Mouse (Mus musculus) MEL (cell line): ENCODE results near the gene Smtn. TPM values are rescaled to one million over a fixed set of nuclear protein-coding genes. Genes with fewer than 3 reads are reported as not detected.

Source experiments
- DNase-seq: peaks from one replicate; pipeline ENCODE4 v3.0.0; 2011; ENCODE audit warnings: low read depth, low spot score
- H3K27ac ChIP-seq: 2 replicates; pipeline ENCODE4 v1.5.1; 2012; ENCODE audit warnings: low read depth, mild to moderate bottlenecking, control low read depth, low read length, moderate library complexity; ENCODE audit not compliant: control insufficient read depth
- H3K27me3 ChIP-seq, 2 experiments: fragments of 150-350 bp in 1 of 2; sonication (generic) in 1 of 2; 2 replicates each; pipeline ENCODE4 v1.6.1; 2012; ENCODE audit warnings: low read length in 2 of 2, mild to moderate bottlenecking in 2 of 2, improper control_type of control experiment in 1 of 2, moderate library complexity in 1 of 2; ENCODE audit not compliant: insufficient read depth in 2 of 2, control insufficient read depth in 1 of 2
- H3K36me3 ChIP-seq, 2 experiments: 2 replicates each; pipeline ENCODE4 v1.6.1; 2012 to 2014; ENCODE audit warnings: low read length in 2 of 2, improper control_type of control experiment in 1 of 2, inconsistent platforms in 1 of 2, mild to moderate bottlenecking in 1 of 2; ENCODE audit not compliant: insufficient read depth in 2 of 2, control insufficient read depth in 1 of 2
- H3K4me1 ChIP-seq, 2 experiments: fragments of 150-350 bp in 1 of 2; sonication (generic) in 1 of 2; 2 replicates each; pipeline ENCODE4 v1.6.1; 2012; ENCODE audit warnings: low read length in 2 of 2, improper control_type of control experiment in 1 of 2, mild to moderate bottlenecking in 1 of 2; ENCODE audit not compliant: insufficient read depth in 2 of 2, control insufficient read depth in 1 of 2
- H3K4me3 ChIP-seq, 2 experiments: fragments of 150-350 bp in 1 of 2; sonication (generic) in 1 of 2; 2 replicates each; pipeline ENCODE4 v1.5.1; 2012; ENCODE audit warnings: low read depth in 2 of 2, low read length in 2 of 2, mild to moderate bottlenecking in 2 of 2, moderate library complexity in 2 of 2, control low read depth in 1 of 2, improper control_type of control experiment in 1 of 2; ENCODE audit not compliant: control insufficient read depth in 1 of 2, insufficient read depth in 1 of 2
- H3K79me2 ChIP-seq: 2 replicates; pipeline ENCODE4 v1.6.1; 2012; ENCODE audit warnings: mild to moderate bottlenecking, low read length, moderate library complexity; ENCODE audit not compliant: control insufficient read depth, poor library complexity, insufficient read depth
- H3K9ac ChIP-seq: 2 replicates; pipeline ENCODE4 v1.6.1; 2012; ENCODE audit warnings: low read depth, mild to moderate bottlenecking, control low read depth, low read length, moderate library complexity; ENCODE audit not compliant: control insufficient read depth, poor library complexity, severe bottlenecking
- H3K9me3 ChIP-seq: fragments of 150-350 bp; sonication (generic); replicated peaks from 2 replicates; pipeline ENCODE4 v1.6.1; 2012; ENCODE audit warnings: mild to moderate bottlenecking, low read length, improper control_type of control experiment, moderate library complexity; ENCODE audit not compliant: insufficient read depth
- BHLHE40 ChIP-seq: IDR thresholded peaks from 2 replicates; pipeline ENCODE4 v1.6.1; 2012; ENCODE audit warnings: low read depth, mild to moderate bottlenecking, inconsistent platforms, low read length, improper control_type of control experiment, borderline replicate concordance
- CHD2 ChIP-seq: IDR thresholded peaks from 2 replicates; pipeline ENCODE4 v1.6.1; 2011; ENCODE audit warnings: low read length, improper control_type of control experiment
- CTCF ChIP-seq, 3 experiments: IDR thresholded peaks in 2 of 3; conservative IDR thresholded peaks in 1 of 3; 2 replicates each; pipeline ENCODE4 v1.5.1; 2011 to 2012; ENCODE audit warnings: low read length in 3 of 3, low read depth in 2 of 3, mild to moderate bottlenecking in 2 of 3, improper control_type of control experiment in 1 of 3, inconsistent platforms in 1 of 3, mixed read lengths in 1 of 3, moderate library complexity in 1 of 3; ENCODE audit not compliant: control insufficient read depth in 1 of 3, insufficient read depth in 1 of 3, poor library complexity in 1 of 3, severe bottlenecking in 1 of 3
- E2F4 ChIP-seq: IDR thresholded peaks from 2 replicates; pipeline ENCODE4 v1.6.1; 2011; ENCODE audit warnings: low read depth, low read length, improper control_type of control experiment, borderline replicate concordance
- GABPA ChIP-seq: IDR thresholded peaks from 2 replicates; pipeline ENCODE4 v1.6.1; 2012; ENCODE audit warnings: low read depth, mild to moderate bottlenecking, inconsistent platforms, low read length, improper control_type of control experiment, moderate library complexity
- MAX ChIP-seq: IDR thresholded peaks from 2 replicates; pipeline ENCODE4 v1.6.1; 2011; ENCODE audit warnings: low read length, improper control_type of control experiment
- MAZ ChIP-seq: IDR thresholded peaks from 2 replicates; pipeline ENCODE4 v1.6.1; 2012; ENCODE audit warnings: low read depth, mild to moderate bottlenecking, inconsistent platforms, low read length, improper control_type of control experiment
- MEF2A ChIP-seq: IDR thresholded peaks from 2 replicates; pipeline ENCODE4 v1.6.1; 2014; ENCODE audit warnings: low read depth, mild to moderate bottlenecking, inconsistent platforms, low read length, improper control_type of control experiment; ENCODE audit not compliant: poor library complexity, insufficient replicate concordance, severe bottlenecking; ENCODE audit errors: extremely low read depth
- MXI1 ChIP-seq: IDR thresholded peaks from 2 replicates; pipeline ENCODE4 v1.6.1; 2011; ENCODE audit warnings: mild to moderate bottlenecking, low read depth, low read length, improper control_type of control experiment
- MYB ChIP-seq: IDR thresholded peaks from 2 replicates; pipeline ENCODE4 v1.6.1; 2011; ENCODE audit warnings: mild to moderate bottlenecking, low read depth, low read length, improper control_type of control experiment
- MYC ChIP-seq: IDR thresholded peaks from 2 replicates; pipeline ENCODE4 v1.6.1; 2011; ENCODE audit warnings: low read depth, mild to moderate bottlenecking, low read length, improper control_type of control experiment, moderate library complexity
- NELFE ChIP-seq: IDR thresholded peaks from 2 replicates; pipeline ENCODE4 v1.6.1; 2011; ENCODE audit warnings: low read depth, low read length, improper control_type of control experiment
- POLR2AphosphoS2 ChIP-seq: IDR thresholded peaks from 2 replicates; pipeline ENCODE4 v1.6.1; 2011; ENCODE audit warnings: low read length, improper control_type of control experiment
- POLR2AphosphoS5 ChIP-seq: IDR thresholded peaks from 2 replicates; pipeline ENCODE4 v1.6.1; 2012; ENCODE audit warnings: low read depth, borderline replicate concordance, mild to moderate bottlenecking, inconsistent platforms, low read length, moderate library complexity, mixed read lengths
- RCOR1 ChIP-seq: IDR thresholded peaks from 2 replicates; pipeline ENCODE4 v1.6.1; 2012; ENCODE audit warnings: low read depth, mild to moderate bottlenecking, inconsistent platforms, low read length, improper control_type of control experiment
- SIN3A ChIP-seq: IDR thresholded peaks from 2 replicates; pipeline ENCODE4 v1.6.1; 2012; ENCODE audit warnings: low read length, improper control_type of control experiment, inconsistent platforms
- SMC3 ChIP-seq: IDR thresholded peaks from 2 replicates; pipeline ENCODE4 v1.6.1; 2011; ENCODE audit warnings: low read depth, low read length, improper control_type of control experiment
- TAL1 ChIP-seq: IDR thresholded peaks from 2 replicates; pipeline ENCODE4 v1.6.1; 2012; ENCODE audit warnings: mild to moderate bottlenecking, inconsistent platforms, low read length, moderate library complexity, mixed read lengths
- TCF12 ChIP-seq: IDR thresholded peaks from 2 replicates; pipeline ENCODE4 v1.6.1; 2014; ENCODE audit warnings: low read depth, mild to moderate bottlenecking, inconsistent platforms, low read length, improper control_type of control experiment, moderate library complexity
- USF1 ChIP-seq: IDR thresholded peaks from 2 replicates; pipeline ENCODE4 v1.6.1; 2014; ENCODE audit warnings: low read depth, mild to moderate bottlenecking, inconsistent platforms, low read length, improper control_type of control experiment, moderate library complexity
- USF2 ChIP-seq, 2 experiments: IDR thresholded peaks; 2 replicates each; pipeline ENCODE4 v1.6.1; 2011 to 2012; ENCODE audit warnings: improper control_type of control experiment in 2 of 2, low read length in 2 of 2, borderline replicate concordance in 1 of 2, inconsistent platforms in 1 of 2, low read depth in 1 of 2, mild to moderate bottlenecking in 1 of 2; ENCODE audit not compliant: insufficient read depth in 1 of 2
- ZC3H11A ChIP-seq: IDR thresholded peaks from 2 replicates; pipeline ENCODE4 v1.6.1; 2012; ENCODE audit warnings: low read depth, mild to moderate bottlenecking, inconsistent platforms, low read length, improper control_type of control experiment
- ZKSCAN1 ChIP-seq: IDR thresholded peaks from 2 replicates; pipeline ENCODE4 v1.6.1; 2012; ENCODE audit warnings: low read depth, mild to moderate bottlenecking, inconsistent platforms, low read length, improper control_type of control experiment, moderate library complexity
- ZMIZ1 ChIP-seq: IDR thresholded peaks from 2 replicates; pipeline ENCODE4 v1.6.1; 2012; ENCODE audit warnings: low read depth, mild to moderate bottlenecking, inconsistent platforms, low read length, improper control_type of control experiment, moderate library complexity
- ZNF384 ChIP-seq: IDR thresholded peaks from 2 replicates; pipeline ENCODE4 v1.6.1; 2012; ENCODE audit warnings: low read depth, mild to moderate bottlenecking, inconsistent platforms, low read length, improper control_type of control experiment
- polyA plus RNA-seq, 2 experiments: library from polyadenylated mRNA; stranded (reverse) in 1 of 2; unstranded in 1 of 2; fragments of >175 nt in 1 of 2; fragments of >200 nt in 1 of 2; gene quantifications; 2 replicates each; pipeline versions ENCODE4 v1.2.1 to v1.2.4; 2012; ENCODE audit warnings: low replicate concordance in 2 of 2, low read depth in 1 of 2; ENCODE audit not compliant: insufficient read length in 2 of 2, insufficient read depth in 1 of 2, missing spikeins in 1 of 2
- total RNA-seq: library from RNA; depleted of rRNA; stranded (reverse); fragments of 300-350 nt; gene quantifications from 2 replicates; pipeline ENCODE4 v1.2.3, GENCODE M21; 2012

The Smtn gene
- total and polyA plus RNA-seq, 3 experiments: 203 to 370 TPM; not detected in 1

GRCm38 (mm10) chr11:3486349-3486748 is 54.1 kb downstream of the Smtn start:
- no peak for TF ChIP-seq NELFE
- no peak for TF ChIP-seq USF2 (IDR thresholded peaks at IDR 0.05; ENCODE audit: borderline replicate concordance in 1 of 2, insufficient read depth in 1 of 2, low read depth in 1 of 2, low read length in 2 of 2)
- TF ChIP-seq CTCF (IDR thresholded peaks at IDR 0.05 in 2 of 3, conservative IDR thresholded peaks at IDR 0.05 in 1 of 3; ENCODE audit: control insufficient read depth in 1 of 3, insufficient read depth in 1 of 3, low read depth in 2 of 3, low read length in 3 of 3, poor library complexity in 1 of 3, severe bottlenecking in 1 of 3): no peak
- TF ChIP-seq MYC: no peak
- TF ChIP-seq ZKSCAN1: no peak
- TF ChIP-seq ZNF384: no peak
- TF ChIP-seq TAL1: no peak
- no peak for TF ChIP-seq ZMIZ1
- no peak for TF ChIP-seq E2F4
- TF ChIP-seq BHLHE40: no peak
- TF ChIP-seq MAX: no peak
- no peak for TF ChIP-seq MAZ
- TF ChIP-seq SMC3: no peak
- no peak for TF ChIP-seq RCOR1
- H3K79me2 ChIP-seq: no peaks in the 10 kb centered on the region
- DNase-seq: no peak
- H3K27ac ChIP-seq: no peak overlapping the region
- peaks cover 0 to 6% of the 10 kb centered on the region in 2 experiments; a peak in 2 of 4 replicates for H3K27me3 ChIP-seq
- H3K36me3 ChIP-seq: 0 out of 4 replicates have a peak, but pooled peaks cover 0 to 4% of the 10 kb centered on the region in 2 experiments
- H3K4me1 ChIP-seq: peaks cover 2 to 21% of the 10 kb centered on the region in 2 experiments
- no peaks in the 10 kb centered on the region for H3K9me3 ChIP-seq
- H3K9ac ChIP-seq: no peak overlapping the region
- no peak overlapping the region for H3K4me3 ChIP-seq

- Histone ChIP-seq H3K9me3 (no peaks in the 10 kb centered on the region), H3K4me1 (peaks cover 0 to 13% of the 10 kb centered on the region in 2 experiments; a peak in 2 of 4 replicates), H3K27ac (no peak overlapping the region), H3K9ac (no peak overlapping the region), H3K79me2 (no peaks in the 10 kb centered on the region), H3K27me3 (peaks cover 0 to 6% of the 10 kb centered on the region in 2 experiments; a peak in 3 of 4 replicates), H3K36me3 (0 out of 4 replicates have a peak, but pooled peaks cover 0 to 4% of the 10 kb centered on the region in 2 experiments), H3K4me3 (no peak overlapping the region)
- TF ChIP-seq CHD2 (no peak), ZKSCAN1 (no peak), USF2 (IDR thresholded peaks at IDR 0.05; ENCODE audit: borderline replicate concordance in 1 of 2, insufficient read depth in 1 of 2, low read depth in 1 of 2, low read length in 2 of 2) (no peak), RCOR1 (no peak), ZNF384 (no peak), MEF2A (no peak), TAL1 (no peak), USF1 (no peak), ZC3H11A (no peak), SIN3A (no peak), POLR2AphosphoS5 (no peak), MAZ (no peak), MXI1 (no peak), GABPA (no peak), MYB (no peak), TCF12 (no peak), POLR2AphosphoS2 (no peak)
- no peak for DNase-seq
These were observed 56.3 kb downstream of the Smtn start for GRCm38 (mm10) chr11:3483980-3484642.
